Mouse (Mus musculus) stomach, embryonic 14.5 days (tissue): ENCODE data around the gene Serf1. TPM values are rescaled to one million over a fixed set of nuclear protein-coding genes. Genes with fewer than 3 reads are reported as not detected.

Experiments used
- polyA plus RNA-seq: library from polyadenylated mRNA; unstranded; fragments of >200 nt; fragmentation: Nextera tagmentation; extraction: Ambion mirVana; gene quantifications from 2 replicates; pipeline ENCODE4 v1.2.1, GENCODE M21; 2014

The Serf1 gene
- polyA plus RNA-seq, 1 experiment from 2014 or later: 174 TPM

Other genes starting within 250 kb of the Serf1 start
- 40.7 and 48.9 TPM in 2 replicates for gene Cartpt, start 206.9 kb upstream of the Serf1 start, polyA plus RNA-seq
- gene Mccc2, start 92.4 kb upstream of the Serf1 start, polyA plus RNA-seq: 49.3 and 57.6 TPM in 2 replicates
- 28.7 and 29.6 TPM in 2 replicates for gene Bdp1, start 3.9 kb upstream of the Serf1 start, polyA plus RNA-seq
- 52.3 and 56.8 TPM in 2 replicates for gene Smn1, start 16.8 kb downstream of the Serf1 start, polyA plus RNA-seq
- gene Naip2, start 94.1 kb downstream of the Serf1 start, polyA plus RNA-seq: 0.52 and 0.64 TPM in 2 replicates
- 0.32 and 0.39 TPM in 2 replicates for gene Naip5, start 138.3 kb downstream of the Serf1 start, polyA plus RNA-seq
- gene Naip6, start 209.7 kb downstream of the Serf1 start, polyA plus RNA-seq: 0.42 and 0.77 TPM in 2 replicates